20 mouse cellular contexts compared by ENCODE assay signal in the genomic region with DNA sequence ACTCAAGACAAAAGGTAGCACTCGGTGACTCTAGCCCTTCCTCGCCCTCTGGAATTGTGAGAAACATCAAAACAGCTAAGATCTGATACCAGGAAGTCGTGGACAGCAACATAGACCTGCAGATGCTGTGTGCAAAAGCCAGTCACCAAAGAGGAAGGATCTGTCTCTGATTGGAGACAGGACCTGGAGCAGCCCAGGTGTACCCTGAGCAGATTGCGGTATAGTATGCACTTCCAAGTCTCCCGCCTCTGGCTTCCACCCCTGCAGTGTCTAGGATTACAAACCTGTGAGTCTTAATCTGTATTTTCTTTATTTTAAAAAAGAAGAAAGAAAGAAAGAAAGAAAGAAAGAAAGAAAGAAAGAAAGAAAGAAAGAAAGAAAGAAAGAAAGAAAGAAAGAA.
A peak's percentile ranks its signal among the peaks of the same experiment; 100 is the strongest.
DNase-seq lines count a peak whose midpoint lies in the region; ATAC-seq lines count a peak whose summit lies in the region.
"Had no signal": no experiment of that assay in that cellular context is flagged by ENCODE, and none has a peak within 500 bp of the region (broad histone marks: within the 10 kb centered on the region; RNA-seq: fewer than 3 reads in every experiment).

No protein-coding gene starts in this region.

- peaks cover 6% of the 10 kb centered on the region; the same call in 1 of the 2 replicates for H3K36me3 ChIP-seq in heart, embryonic 12.5 days
- no peaks in the 10 kb centered on the region for H3K36me3 ChIP-seq in intestine, embryonic 14.5 days (ENCODE audit: control insufficient read depth, insufficient read depth, low read length)
- peaks cover 38% of the 10 kb centered on the region for H3K36me3 ChIP-seq in liver, embryonic 15.5 days (replicated peaks)
- H3K36me3 ChIP-seq in midbrain, embryonic 10.5 days, result peaks cover 23% of the 10 kb centered on the region

- no peak overlapping the region for H3K27ac ChIP-seq in heart, embryonic 12.5 days (ENCODE audit: poor library complexity, severe bottlenecking)
- H3K27ac ChIP-seq in intestine, embryonic 14.5 days (ENCODE audit: low read depth), result 0 out of 2 replicates have a peak overlapping the region, but pooled peaks have one; percentile 1
- H3K27ac ChIP-seq in liver, embryonic 15.5 days (replicated peaks), result peak overlapping the region; percentile 83
- H3K27ac ChIP-seq in midbrain, embryonic 10.5 days (replicated peaks), result no peak overlapping the region
- H3K27ac ChIP-seq: forebrain, embryonic 15.5 days; hindbrain, embryonic 14.5 days; kidney, postnatal 0 days; neural tube, embryonic 15.5 days had no signal

- H3K9me3 ChIP-seq in heart, embryonic 12.5 days (replicated peaks), result no peaks in the 10 kb centered on the region
- H3K9me3 ChIP-seq in intestine, embryonic 14.5 days (ENCODE audit: control insufficient read depth, low read length), result no peaks in the 10 kb centered on the region
- no peaks in the 10 kb centered on the region for H3K9me3 ChIP-seq in liver, embryonic 15.5 days (replicated peaks)
- no peaks in the 10 kb centered on the region for H3K9me3 ChIP-seq in midbrain, embryonic 10.5 days (replicated peaks)
- H3K9me3 ChIP-seq: forebrain, embryonic 15.5 days; neural tube, embryonic 15.5 days had no signal

- no peak for ATAC-seq in heart, embryonic 12.5 days (ENCODE audit: insufficient number of reproducible peaks, low FRiP score)
- ATAC-seq in intestine, embryonic 14.5 days (replicated peaks; ENCODE audit: low FRiP score, low TSS enrichment, low read depth), result peak; percentile 19; the same call in 1 of the 2 replicates
- ATAC-seq in liver, embryonic 15.5 days (ENCODE audit: insufficient read depth), result no peak
- ATAC-seq: forebrain, embryonic 15.5 days; midbrain, embryonic 16.5 days had no signal

- no peaks in the 10 kb centered on the region for H3K27me3 ChIP-seq in heart, embryonic 12.5 days (replicated peaks)
- H3K27me3 ChIP-seq in intestine, embryonic 14.5 days (replicated peaks; ENCODE audit: control insufficient read depth, insufficient read depth, low read length), result no peaks in the 10 kb centered on the region
- no peaks in the 10 kb centered on the region for H3K27me3 ChIP-seq in liver, embryonic 15.5 days
- no peaks in the 10 kb centered on the region for H3K27me3 ChIP-seq in midbrain, embryonic 10.5 days (ENCODE audit: low read depth, poor library complexity, severe bottlenecking)
- H3K27me3 ChIP-seq: forebrain, embryonic 15.5 days; neural tube, embryonic 15.5 days had no signal

- peaks cover 51% of the 10 kb centered on the region for H3K4me1 ChIP-seq in heart, embryonic 12.5 days (replicated peaks)
- peaks cover 11% of the 10 kb centered on the region; the same call in 1 of the 2 replicates for H3K4me1 ChIP-seq in intestine, embryonic 14.5 days (replicated peaks; ENCODE audit: control insufficient read depth, insufficient read depth, low read length)
- peaks cover 86% of the 10 kb centered on the region for H3K4me1 ChIP-seq in liver, embryonic 15.5 days (replicated peaks)
- H3K4me1 ChIP-seq in midbrain, embryonic 10.5 days, result peaks cover 18% of the 10 kb centered on the region
- H3K4me1 ChIP-seq: forebrain, embryonic 15.5 days; neural tube, embryonic 15.5 days had no signal

- 76% methylated on average over 5 of the region's 5 CpGs for WGBS in heart, embryonic 12.5 days
- WGBS in intestine, embryonic 14.5 days, result 81% methylated on average over 5 of the region's 5 CpGs
- WGBS in liver, embryonic 15.5 days (ENCODE audit: insufficient replicate concordance), result 73% methylated on average over 5 of the region's 5 CpGs
- WGBS in midbrain, embryonic 10.5 days, result 88% methylated on average over 5 of the region's 5 CpGs

- H3K9ac ChIP-seq in heart, embryonic 12.5 days, result no peak overlapping the region
- no peak overlapping the region for H3K9ac ChIP-seq in intestine, embryonic 14.5 days (ENCODE audit: low read length)
- peak overlapping the region; percentile 56 for H3K9ac ChIP-seq in liver, embryonic 15.5 days
- H3K9ac ChIP-seq: forebrain, embryonic 15.5 days; hindbrain, embryonic 14.5 days; neural tube, embryonic 15.5 days had no signal

- H3K4me2 ChIP-seq in heart, embryonic 12.5 days, result 0 out of 2 replicates have a peak overlapping the region, but pooled peaks have one; percentile 3
- no peak overlapping the region for H3K4me2 ChIP-seq in intestine, embryonic 14.5 days (ENCODE audit: low read length)
- H3K4me2 ChIP-seq in liver, embryonic 15.5 days, result peak overlapping the region; percentile 68
- H3K4me2 ChIP-seq: forebrain, embryonic 15.5 days; hindbrain, embryonic 14.5 days; neural tube, embryonic 15.5 days had no signal

- intact Hi-C loops in heart, postnatal 14 days (cut with DNase I), result loop anchor here (5.0 kb wide), 1 partner anchor 58 kb away; no protein-coding TSS in a partner anchor

- no peak for DNase-seq in heart, postnatal 14 days
- DNase-seq in intestine, embryonic 14.5 days (ENCODE audit: low spot score), result no peak
- DNase-seq in adrenal gland, adult 2 months, result no peak
- DNase-seq in ovary, adult 18-20 months (ENCODE audit: low spot score), result no peak
- no peak for DNase-seq in midbrain, embryonic 10.5 days (ENCODE audit: low spot score)
- DNase-seq: adrenal gland, postnatal 10 days; B cell, adult 2 months; cerebellum, postnatal 14 days; gastrocnemius, postnatal 36 days; kidney, adult 11 months; lung, adult 2 months; right cerebral cortex, postnatal 25 days; thymus, postnatal 14 days had no signal

- H3K4me3 ChIP-seq in heart, embryonic 12.5 days, result peak overlapping the region; percentile 19; the same call in 1 of the 2 replicates
- no peak overlapping the region for H3K4me3 ChIP-seq in intestine, embryonic 14.5 days (ENCODE audit: low read depth, low read length)
- H3K4me3 ChIP-seq in liver, embryonic 15.5 days (replicated peaks), result peak overlapping the region; percentile 72
- no peak overlapping the region for H3K4me3 ChIP-seq in midbrain, embryonic 10.5 days
- H3K4me3 ChIP-seq: forebrain, embryonic 15.5 days; neural tube, embryonic 15.5 days had no signal

Comparison
In these comparisons a context has a peak if more than half of its experiments do, and no peak if none do; other contexts are left out.
1. H3K27ac ChIP-seq: peak in intestine, embryonic 14.5 days (single experiment) and liver, embryonic 15.5 days (single experiment); none in heart, embryonic 12.5 days (single experiment) and midbrain, embryonic 10.5 days (single experiment).
2. H3K4me3 ChIP-seq: peak in heart, embryonic 12.5 days (single experiment) and liver, embryonic 15.5 days (single experiment); none in intestine, embryonic 14.5 days (single experiment) and midbrain, embryonic 10.5 days (single experiment).